Mouse (Mus musculus) left cerebral cortex, postnatal 25 days (tissue): ENCODE measurements around the gene Igsf6. TPM values are rescaled to one million over a fixed set of nuclear protein-coding genes. Genes with fewer than 3 reads are reported as not detected.
A peak's percentile ranks its signal among the peaks of the same experiment; 100 is the strongest.
"Not testable (repeated sequence)": the region's sequence is repeated elsewhere in the genome, so short reads cannot be mapped to it uniquely, and the experiment has no call there.

Source experiments
- DNase-seq, 2 experiments: peaks; one replicate each; pipeline ENCODE4 v3.0.0; 2022; ENCODE audit warnings: low spot score in 2 of 2, mixed read lengths in 1 of 2
- intact Hi-C: fragments of 180-260 bp; cut with DNase I; formaldehyde crosslinking; loops from one replicate; pipeline ENCODE4 v1.15.1; 2025
- total RNA-seq, 2 experiments: library from RNA; stranded (reverse); gene quantifications; 2 replicates each; pipeline ENCODE4 v1.2.3; 2021

Gene Igsf6
- total RNA-seq, 2 experiments from 2014 or later = 0.28 to 0.48 TPM

- peak in 1 of 2 experiments; percentile 46 for DNase-seq
- intact Hi-C loops = loop anchor here (1.0 to 10.0 kb wide), 2 partner anchors 130 to 230 kb away; no protein-coding TSS in a partner anchor
Observed at GRCm38 (mm10) chr7:121064309-121064708, 10.1 kb downstream of the Igsf6 start.

- intact Hi-C loops = loop anchor here (10.0 kb wide), 1 partner anchor 225 kb away; no protein-coding TSS in a partner anchor
Observed at GRCm38 (mm10) chr7:121059477-121060218, 14.7 kb downstream of the Igsf6 start.

GRCm38 (mm10) chr7:121053071-121053470, 21.3 kb downstream of the Igsf6 start:
- intact Hi-C loops = no loop called here
- DNase-seq = no peak

More at GRCm38 (mm10) chr7:121059477-121060218, 14.7 kb downstream of the Igsf6 start:
- no peak for DNase-seq

GRCm38 (mm10) chr7:121047624-121048023, 26.7 kb downstream of the Igsf6 start:
- intact Hi-C loops = no loop called here

GRCm38 (mm10) chr7:121045671-121046453, 28.5 kb downstream of the Igsf6 start:
- intact Hi-C loops = no loop called here
- DNase-seq = no peak

More at GRCm38 (mm10) chr7:121047624-121048023, 26.7 kb downstream of the Igsf6 start:
- DNase-seq = no peak

- intact Hi-C loops = no loop called here
- no peak for DNase-seq
Observed at GRCm38 (mm10) chr7:121044251-121044650, 30.1 kb downstream of the Igsf6 start.

- intact Hi-C loops = no loop called here
Observed at GRCm38 (mm10) chr7:121043510-121043909, 30.9 kb downstream of the Igsf6 start.

GRCm38 (mm10) chr7:121043004-121043403, 31.4 kb downstream of the Igsf6 start:
- DNase-seq = no peak
- intact Hi-C loops = no loop called here

More at GRCm38 (mm10) chr7:121043510-121043909, 30.9 kb downstream of the Igsf6 start:
- DNase-seq = no peak

- DNase-seq = no peak
- intact Hi-C loops = no loop called here
Observed at GRCm38 (mm10) chr7:121041989-121042388, 32.4 kb downstream of the Igsf6 start.

- intact Hi-C loops = no loop called here
- no peak for DNase-seq
Observed at GRCm38 (mm10) chr7:121040595-121040994, 33.8 kb downstream of the Igsf6 start.

GRCm38 (mm10) chr7:121035161-121035721, 39.1 kb downstream of the Igsf6 start:
- intact Hi-C loops = no loop called here
- DNase-seq = peak; percentile 20 to 41

- peak; percentile 54 to 75 for DNase-seq
- intact Hi-C loops = loop anchor here (5.0 kb wide), 1 partner anchor 192 kb away; the partner anchor contains the start of gene Eef2k
Observed at GRCm38 (mm10) chr7:121034701-121035141, 39.7 kb downstream of the Igsf6 start.

GRCm38 (mm10) chr7:121033856-121034652, 40.3 kb downstream of the Igsf6 start, which contains the start of gene Mettl9:
Mettl9 (plus strand) TSS chr7:121034445.
- peak; percentile 91 to 95 for DNase-seq
- intact Hi-C loops = loop anchor here (5.0 kb wide), 1 partner anchor 192 kb away; the partner anchor contains the start of gene Eef2k

- intact Hi-C loops = loop anchor here (5.0 kb wide), 1 partner anchor 188 kb away; the partner anchor contains the start of gene Eef2k
- DNase-seq = not testable (repeated sequence)
Observed at GRCm38 (mm10) chr7:121029947-121030346, 44.4 kb downstream of the Igsf6 start.

GRCm38 (mm10) chr7:121026300-121026699, 48.1 kb downstream of the Igsf6 start:
- DNase-seq = no peak
- intact Hi-C loops = no loop called here

GRCm38 (mm10) chr7:121025221-121026008, 49.0 kb downstream of the Igsf6 start:
- DNase-seq = no peak
- intact Hi-C loops = no loop called here

- DNase-seq = peak in 1 of 2 experiments; percentile 42
- intact Hi-C loops = no loop called here
Observed at GRCm38 (mm10) chr7:121020277-121020676, 54.1 kb downstream of the Igsf6 start.

- no peak for DNase-seq
- intact Hi-C loops = no loop called here
Observed at GRCm38 (mm10) chr7:121018778-121019177, 55.6 kb downstream of the Igsf6 start.
